Mouse (Mus musculus) heart, postnatal 0 days (tissue): ENCODE measurements around the gene Adgrf2. TPM values are rescaled to one million over a fixed set of nuclear protein-coding genes. Genes with fewer than 3 reads are reported as not detected.

Experiments used
- ATAC-seq: fragments of 200-750 bp; cut with Nextera tagmentation; 2 replicates; pipeline ENCODE4 v1.8.0; 2017; ENCODE audit warnings: low read depth, moderate number of reproducible peaks, moderate library complexity; ENCODE audit not compliant: insufficient read depth
- DNase-seq: peaks from one replicate; pipeline ENCODE4 v3.0.0-alpha.2; 2016; ENCODE audit warnings: low spot score
- H3K27ac ChIP-seq: fragments of 300-500 bp; sonication (generic); 2 replicates; pipeline ENCODE4 v1.5.1; 2014; ENCODE audit warnings: low read depth, mild to moderate bottlenecking
- H3K27me3 ChIP-seq: fragments of 300-500 bp; sonication (generic); 2 replicates; pipeline ENCODE4 v1.6.1; 2014; ENCODE audit warnings: low read length, mixed read lengths; ENCODE audit not compliant: control insufficient read depth, insufficient read depth
- H3K36me3 ChIP-seq: fragments of 300-500 bp; sonication (generic); replicated peaks from 2 replicates; pipeline ENCODE4 v1.6.1; 2014; ENCODE audit warnings: low read length, mixed read lengths; ENCODE audit not compliant: control insufficient read depth, insufficient read depth
- H3K4me1 ChIP-seq: fragments of 300-500 bp; sonication (generic); 2 replicates; pipeline ENCODE4 v1.6.1; 2014; ENCODE audit warnings: antibody characterized with exemption; ENCODE audit not compliant: control insufficient read depth, insufficient read depth
- H3K4me2 ChIP-seq: fragments of 300-500 bp; sonication (generic); 2 replicates; pipeline ENCODE4 v1.6.1; 2014; ENCODE audit warnings: low read depth, mild to moderate bottlenecking, low read length, moderate library complexity
- H3K4me3 ChIP-seq: fragments of 300-500 bp; sonication (generic); 2 replicates; pipeline ENCODE4 v1.5.1; 2014; ENCODE audit warnings: low read depth, low read length
- H3K9ac ChIP-seq: fragments of 300-500 bp; sonication (generic); replicated peaks from 2 replicates; pipeline ENCODE4 v1.6.1; 2014; ENCODE audit warnings: low read depth, low read length, mixed read lengths
- H3K9me3 ChIP-seq: fragments of 300-500 bp; sonication (generic); replicated peaks from 2 replicates; pipeline ENCODE4 v1.6.1; 2016; ENCODE audit warnings: low read length; ENCODE audit not compliant: control insufficient read depth
- EP300 ChIP-seq: IDR thresholded peaks from 2 replicates; pipeline ENCODE4 v1.6.1; 2016; ENCODE audit warnings: antibody characterized with exemption, low read depth
- whole genome bisulfite sequencing: fragments of 180-500 bp; shearing (Covaris S2); extraction: QIAGEN DNeasy Blood & Tissue Kit; methylation state at CpG from one replicate; pipeline ENCODE4 v1.1.7; 2014; 5-methylcytosine and 5-hydroxymethylcytosine counted together
- polyA plus RNA-seq: library from polyadenylated mRNA; unstranded; fragments of >200 nt; fragmentation: Nextera tagmentation; extraction: Ambion mirVana; gene quantifications from 2 replicates; pipeline ENCODE4 v1.2.1, GENCODE M21; 2015
- total RNA-seq: library from RNA; depleted of rRNA; stranded (reverse); fragments of >200 nt; gene quantifications from 2 replicates; pipeline ENCODE4 v1.2.3, GENCODE M21; 2014; ENCODE audit warnings: low replicate concordance; rRNA removed

Gene Adgrf2
- total and polyA plus RNA-seq, 2 experiments from 2014 or later = 0.05 to 0.15 TPM

DNA sequence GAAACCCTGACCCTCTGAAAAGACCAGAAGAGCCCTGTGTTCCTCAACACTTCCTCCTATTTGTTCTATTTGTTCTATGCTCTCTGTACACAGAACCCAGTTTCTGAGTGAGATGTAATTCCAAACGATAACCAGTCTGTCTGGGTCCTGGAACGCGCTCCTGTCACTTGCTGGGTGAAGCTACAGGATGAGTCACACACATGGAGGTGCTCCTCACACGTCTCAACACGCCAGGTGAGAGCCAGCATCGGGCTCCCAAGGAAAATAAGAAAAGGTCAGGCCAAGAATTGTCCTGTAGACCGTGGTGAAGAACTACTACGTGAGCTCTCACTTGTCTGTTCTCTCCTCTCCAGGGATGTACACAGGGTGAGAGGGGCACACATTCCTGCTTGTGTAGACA is 51.4 kb downstream of the Adgrf2 start:
- Histone ChIP-seq H3K36me3 (no peaks in the 10 kb centered on the region), H3K4me2 (no peak overlapping the region), H3K9ac (no peak overlapping the region), H3K4me3 (no peak overlapping the region), H3K9me3 (no peaks in the 10 kb centered on the region), H3K27me3 (no peaks in the 10 kb centered on the region), H3K27ac (no peak overlapping the region), H3K4me1 (no peaks in the 10 kb centered on the region)
- TF ChIP-seq EP300 = no peak
- DNase-seq (no peak), ATAC-seq (no peak)
- WGBS = 82% methylated on average over 8 of the region's 8 CpGs

Other genes starting within 250 kb of the Adgrf2 start
- gene Opn5, start 130.8 kb downstream of the Adgrf2 start, total RNA-seq = not detected in 2 replicates
- not detected in 2 replicates for gene Opn5, start 130.8 kb downstream of the Adgrf2 start, polyA plus RNA-seq
- 0.04 and 1.8 TPM in 2 replicates for gene Adgrf4, start 49.9 kb downstream of the Adgrf2 start, total RNA-seq
- gene Adgrf4, start 49.9 kb downstream of the Adgrf2 start, polyA plus RNA-seq = 0.12 TPM in 1 of 2 replicates, not detected in the other
- gene Cd2ap, start 134.5 kb upstream of the Adgrf2 start, total RNA-seq = 20.2 and 24.3 TPM in 2 replicates
- 11.2 and 11.6 TPM in 2 replicates for gene Cd2ap, start 134.5 kb upstream of the Adgrf2 start, polyA plus RNA-seq